Mouse (Mus musculus) embryonic facial prominence, embryonic 15.5 days (tissue): ENCODE data around the gene Mybbp1a. TPM values are rescaled to one million over a fixed set of nuclear protein-coding genes. Genes with fewer than 3 reads are reported as not detected.
"Not testable (repeated sequence)": the region's sequence is repeated elsewhere in the genome, so short reads cannot be mapped to it uniquely, and the experiment has no call there.

Experiments
- ATAC-seq: fragments of 200-750 bp; cut with Nextera tagmentation; 2 replicates; pipeline ENCODE4 v1.8.0; 2017; ENCODE audit warnings: low read depth, moderate TSS enrichment; ENCODE audit not compliant: insufficient number of reproducible peaks, low FRiP score, low TSS enrichment
- H3K27ac ChIP-seq: fragments of 300-500 bp; sonication (generic); replicated peaks from 2 replicates; pipeline ENCODE4 v1.5.1; 2015; ENCODE audit warnings: mild to moderate bottlenecking, inconsistent platforms
- H3K27me3 ChIP-seq: fragments of 300-500 bp; sonication (generic); 2 replicates; pipeline ENCODE4 v1.6.1; 2015; ENCODE audit warnings: inconsistent platforms
- H3K36me3 ChIP-seq: fragments of 300-500 bp; sonication (generic); 2 replicates; pipeline ENCODE4 v1.6.1; 2015; ENCODE audit warnings: mild to moderate bottlenecking, inconsistent platforms
- H3K4me1 ChIP-seq: fragments of 300-500 bp; sonication (generic); 2 replicates; pipeline ENCODE4 v1.6.1; 2015; ENCODE audit warnings: inconsistent platforms
- H3K4me2 ChIP-seq: fragments of 300-500 bp; sonication (generic); replicated peaks from 2 replicates; pipeline ENCODE4 v1.6.1; 2015; ENCODE audit warnings: mild to moderate bottlenecking, inconsistent platforms
- H3K4me3 ChIP-seq: fragments of 300-500 bp; sonication (generic); replicated peaks from 2 replicates; pipeline ENCODE4 v1.5.1; 2015; ENCODE audit warnings: mild to moderate bottlenecking, inconsistent platforms
- H3K9ac ChIP-seq: fragments of 300-500 bp; sonication (generic); 2 replicates; pipeline ENCODE4 v1.6.1; 2015; ENCODE audit warnings: inconsistent platforms
- H3K9me3 ChIP-seq: fragments of 300-500 bp; sonication (generic); replicated peaks from 2 replicates; pipeline ENCODE4 v1.6.1; 2016; ENCODE audit warnings: inconsistent platforms
- WGBS: fragments of 180-500 bp; shearing (Covaris S2); methylation state at CpG from one replicate; pipeline ENCODE4 v1.1.7; 2015; 5-methylcytosine and 5-hydroxymethylcytosine counted together
- polyA plus RNA-seq: library from polyadenylated mRNA; unstranded; fragments of >200 nt; fragmentation: Nextera tagmentation; extraction: Ambion mirVana; gene quantifications from 2 replicates; pipeline ENCODE4 v1.2.1, GENCODE M21; 2015

Mybbp1a gene
- polyA plus RNA-seq, 1 experiment from 2014 or later = 123 TPM

DNA sequence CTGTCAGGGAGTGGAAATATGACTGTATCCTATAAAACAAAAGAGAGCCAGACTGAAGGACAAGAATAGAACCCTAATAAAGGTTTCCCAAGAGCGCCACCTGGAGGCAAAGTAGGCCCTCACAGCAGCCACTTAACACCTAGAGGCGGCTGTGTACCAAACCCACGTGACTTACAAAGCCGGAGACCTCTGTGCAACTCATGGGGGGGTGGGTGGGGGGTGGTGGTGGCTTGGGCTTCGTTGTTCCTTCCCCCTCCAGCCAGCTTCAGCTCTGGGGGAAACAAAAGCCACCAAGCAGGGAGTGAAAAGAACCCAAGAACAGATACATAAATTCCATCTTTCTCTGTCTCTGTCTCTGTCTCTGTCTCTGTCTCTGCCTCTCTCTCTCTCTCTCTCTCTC, 12.5 kb upstream of the Mybbp1a start:
- Histone ChIP-seq H3K9me3 (no peaks in the 10 kb centered on the region), H3K27me3 (no peaks in the 10 kb centered on the region), H3K9ac (no peak overlapping the region), H3K4me2 (no peak overlapping the region; the same call in 1 of the 2 replicates), H3K36me3 (no peaks in the 10 kb centered on the region), H3K27ac (no peak overlapping the region), H3K4me1 (no peaks in the 10 kb centered on the region), H3K4me3 (no peak overlapping the region)
- ATAC-seq = 0 out of 2 replicates have a peak, but pooled peaks have one; percentile 43
- 2% methylated on average over 5 of the region's 5 CpGs for WGBS

DNA sequence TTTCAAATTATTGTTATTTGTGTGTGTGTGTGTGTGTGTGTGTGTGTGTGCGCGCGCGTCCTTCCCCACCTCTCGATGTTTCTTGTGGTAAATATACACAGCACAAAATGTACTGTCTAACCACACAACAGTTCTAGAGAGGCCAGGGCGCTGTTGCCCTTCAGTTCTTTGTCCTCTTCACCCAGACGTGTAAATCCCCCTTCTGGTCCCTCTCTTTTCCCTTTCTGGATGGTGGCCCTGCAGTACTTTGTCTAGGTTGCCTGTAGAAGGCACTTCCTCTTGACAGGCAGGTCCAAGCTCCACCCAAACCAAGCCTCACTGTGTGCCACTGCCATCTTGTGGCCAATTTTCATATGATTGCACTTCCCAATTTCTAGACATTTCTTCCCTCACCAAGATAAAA, 11.9 kb upstream of the Mybbp1a start:
- no peaks in the 10 kb centered on the region for H3K9me3 ChIP-seq
- ATAC-seq = peak; percentile 73; the same call in 1 of the 2 replicates
- 0 out of 2 replicates have a peak overlapping the region, but pooled peaks have one; percentile 16 for H3K4me3 ChIP-seq
- H3K36me3 ChIP-seq = no peaks in the 10 kb centered on the region
- H3K9ac ChIP-seq = no peak overlapping the region
- H3K4me1 ChIP-seq = no peaks in the 10 kb centered on the region
- H3K27me3 ChIP-seq = no peaks in the 10 kb centered on the region
- peak overlapping the region; percentile 30; the same call in 1 of the 2 replicates for H3K4me2 ChIP-seq
- H3K27ac ChIP-seq = no peak overlapping the region
- 41% methylated on average over 7 of the region's 7 CpGs for WGBS

DNA sequence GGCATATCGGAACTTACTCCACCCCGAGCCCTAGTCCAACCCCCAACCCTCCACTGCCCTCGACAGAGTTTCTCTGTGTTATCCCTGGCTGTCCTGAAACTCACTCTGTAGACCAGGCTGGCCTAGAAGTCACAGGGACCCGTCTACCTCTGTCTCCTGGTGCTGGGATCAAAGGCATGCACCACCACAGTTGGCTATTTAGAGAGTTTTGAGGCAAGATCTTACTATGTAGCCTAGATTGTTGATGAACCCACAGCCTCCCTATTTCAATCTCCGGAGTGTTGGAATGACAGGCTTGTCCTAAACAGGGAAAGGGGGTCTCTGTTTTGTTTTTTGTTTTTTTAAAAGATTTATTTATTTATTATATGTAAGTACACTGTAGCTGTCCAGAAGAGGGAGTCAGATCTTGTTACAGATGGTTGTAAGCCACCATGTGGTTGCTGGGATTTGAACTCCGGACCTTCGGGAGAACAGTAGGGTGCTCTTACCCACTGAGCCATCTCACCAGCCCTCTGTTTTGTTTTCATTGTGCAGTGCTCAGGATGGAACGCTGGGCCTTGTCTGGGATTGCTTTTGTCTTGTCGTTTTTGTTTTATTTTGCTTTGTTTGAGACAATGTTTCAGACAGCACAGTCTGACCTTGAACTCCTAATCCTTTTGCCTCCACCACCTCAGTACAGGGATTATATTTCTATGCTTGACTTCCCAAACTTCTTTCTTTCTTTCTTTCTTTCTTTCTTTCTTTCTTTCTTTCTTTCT, 10.7 kb upstream of the Mybbp1a start:
- H3K27me3 ChIP-seq, H3K36me3 ChIP-seq, ATAC-seq, H3K4me3 ChIP-seq, H3K9me3 ChIP-seq, H3K4me1 ChIP-seq, H3K9ac ChIP-seq, H3K27ac ChIP-seq, H3K4me2 ChIP-seq: not testable (repeated sequence)
- WGBS = 68% methylated on average over 9 of the region's 9 CpGs

DNA sequence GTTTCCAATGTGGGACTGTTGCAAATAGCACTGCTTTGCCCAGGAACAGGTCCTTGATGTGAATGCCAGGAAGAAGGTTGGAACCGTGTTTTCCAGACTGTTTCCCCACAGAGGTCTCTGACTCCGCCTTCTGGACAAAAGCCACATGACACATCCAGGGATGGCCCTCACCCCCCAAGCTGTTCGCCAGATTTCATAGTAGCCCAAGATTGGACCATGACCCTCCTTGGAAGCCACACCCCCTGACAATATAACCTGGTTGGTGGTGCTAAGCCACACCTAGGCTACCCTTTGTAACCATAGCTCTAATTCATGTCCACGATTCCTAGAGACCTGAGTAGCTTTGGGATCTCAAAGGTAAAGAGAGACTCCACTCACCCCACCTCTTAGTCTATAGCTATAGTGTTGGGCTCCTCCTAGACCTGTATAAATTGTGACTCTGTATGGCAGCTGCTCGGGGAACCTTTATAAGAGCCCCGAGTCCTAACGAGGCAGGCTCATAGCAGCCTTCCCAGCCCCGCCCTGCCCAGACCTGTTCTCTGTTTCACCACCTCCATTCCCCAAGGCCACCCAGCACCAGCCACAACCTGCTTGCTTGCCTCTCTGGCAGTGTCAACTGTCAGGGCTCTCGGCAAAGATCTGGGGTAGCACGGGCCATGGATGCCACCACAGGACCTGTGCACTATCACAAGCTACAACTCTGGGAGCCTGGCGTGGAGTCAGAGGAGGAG, 6.0 kb upstream of the Mybbp1a start, which contains the start of gene Ggt6:
Gene Ggt6 (plus strand): TSS at position 564 of the 731 bp plus-strand sequence.
- no peaks in the 10 kb centered on the region for H3K36me3 ChIP-seq
- H3K27me3 ChIP-seq = no peaks in the 10 kb centered on the region
- WGBS = 56% methylated on average over 11 of the region's 11 CpGs
- 0 out of 2 replicates have a peak within 1 kb of the TSS, but pooled peaks have one; percentile 10 for H3K4me3 ChIP-seq
- peak within 1 kb of the TSS; percentile 28 for H3K4me2 ChIP-seq
- no peak within 1 kb of the TSS for H3K9ac ChIP-seq
- no peaks in the 10 kb centered on the region for H3K9me3 ChIP-seq
- peaks cover 12% of the 10 kb centered on the region; the same call in 1 of the 2 replicates for H3K4me1 ChIP-seq
- peak within 1 kb of the TSS; percentile 68 for H3K27ac ChIP-seq
- peak; percentile 53; the same call in 1 of the 2 replicates for ATAC-seq

DNA sequence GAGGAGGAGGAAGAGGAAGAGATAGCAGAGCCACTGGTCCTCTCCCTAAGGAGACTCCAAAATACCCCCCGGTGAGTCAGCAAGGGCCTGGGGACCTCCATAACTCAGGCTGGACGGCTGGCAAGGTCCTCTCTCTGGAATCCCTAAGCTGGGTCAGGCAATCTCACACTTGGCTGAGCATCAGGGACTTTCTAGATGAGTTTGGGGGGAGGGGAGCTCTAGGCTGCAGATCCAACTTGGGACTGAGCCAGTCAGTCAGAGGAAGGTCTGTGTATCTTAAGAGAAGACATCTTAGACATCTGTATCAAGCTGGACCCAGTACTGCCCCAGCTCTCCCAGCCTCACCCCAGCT, 5.5 kb upstream of the Mybbp1a start:
- ATAC-seq = no peak
- H3K36me3 ChIP-seq = no peaks in the 10 kb centered on the region
- H3K27ac ChIP-seq = peak overlapping the region; percentile 63
- no peak overlapping the region for H3K9ac ChIP-seq
- 0 out of 2 replicates have a peak overlapping the region, but pooled peaks have one; percentile 10 for H3K4me3 ChIP-seq
- 55% methylated on average over 2 of the region's 2 CpGs for WGBS
- H3K4me1 ChIP-seq = peaks cover 12% of the 10 kb centered on the region; the same call in 1 of the 2 replicates
- H3K9me3 ChIP-seq = no peaks in the 10 kb centered on the region
- H3K4me2 ChIP-seq = peak overlapping the region; percentile 28
- H3K27me3 ChIP-seq = no peaks in the 10 kb centered on the region

DNA sequence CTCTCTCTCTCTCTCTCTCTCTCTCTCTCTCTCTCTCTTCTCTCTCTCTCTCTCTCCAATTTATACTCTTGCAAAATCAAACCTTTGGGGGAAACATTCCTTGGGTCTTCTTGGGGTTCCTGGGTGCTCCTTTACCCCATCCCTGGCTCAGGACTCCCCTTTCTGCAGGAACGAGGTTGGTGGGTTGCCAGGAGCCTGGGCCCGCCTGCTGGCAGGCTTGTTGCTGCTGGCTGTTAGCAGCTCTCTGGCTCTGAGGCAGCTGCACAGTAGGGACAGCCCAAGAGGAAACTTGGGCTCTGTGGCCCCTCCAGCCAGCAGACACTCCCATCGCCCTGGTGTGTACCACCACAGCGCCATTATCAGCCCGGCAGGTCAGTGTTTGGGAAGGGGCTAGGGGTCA, 4.9 kb upstream of the Mybbp1a start:
- H3K36me3 ChIP-seq = no peaks in the 10 kb centered on the region
- H3K27me3 ChIP-seq = no peaks in the 10 kb centered on the region
- no peak for ATAC-seq
- H3K27ac ChIP-seq = no peak overlapping the region
- no peaks in the 10 kb centered on the region for H3K9me3 ChIP-seq
- no peak overlapping the region for H3K4me3 ChIP-seq
- peaks cover 12% of the 10 kb centered on the region; the same call in 1 of the 2 replicates for H3K4me1 ChIP-seq
- H3K9ac ChIP-seq = no peak overlapping the region
- WGBS = 63% methylated on average over 5 of the region's 5 CpGs
- H3K4me2 ChIP-seq = peak overlapping the region; percentile 28; the same call in 1 of the 2 replicates

DNA sequence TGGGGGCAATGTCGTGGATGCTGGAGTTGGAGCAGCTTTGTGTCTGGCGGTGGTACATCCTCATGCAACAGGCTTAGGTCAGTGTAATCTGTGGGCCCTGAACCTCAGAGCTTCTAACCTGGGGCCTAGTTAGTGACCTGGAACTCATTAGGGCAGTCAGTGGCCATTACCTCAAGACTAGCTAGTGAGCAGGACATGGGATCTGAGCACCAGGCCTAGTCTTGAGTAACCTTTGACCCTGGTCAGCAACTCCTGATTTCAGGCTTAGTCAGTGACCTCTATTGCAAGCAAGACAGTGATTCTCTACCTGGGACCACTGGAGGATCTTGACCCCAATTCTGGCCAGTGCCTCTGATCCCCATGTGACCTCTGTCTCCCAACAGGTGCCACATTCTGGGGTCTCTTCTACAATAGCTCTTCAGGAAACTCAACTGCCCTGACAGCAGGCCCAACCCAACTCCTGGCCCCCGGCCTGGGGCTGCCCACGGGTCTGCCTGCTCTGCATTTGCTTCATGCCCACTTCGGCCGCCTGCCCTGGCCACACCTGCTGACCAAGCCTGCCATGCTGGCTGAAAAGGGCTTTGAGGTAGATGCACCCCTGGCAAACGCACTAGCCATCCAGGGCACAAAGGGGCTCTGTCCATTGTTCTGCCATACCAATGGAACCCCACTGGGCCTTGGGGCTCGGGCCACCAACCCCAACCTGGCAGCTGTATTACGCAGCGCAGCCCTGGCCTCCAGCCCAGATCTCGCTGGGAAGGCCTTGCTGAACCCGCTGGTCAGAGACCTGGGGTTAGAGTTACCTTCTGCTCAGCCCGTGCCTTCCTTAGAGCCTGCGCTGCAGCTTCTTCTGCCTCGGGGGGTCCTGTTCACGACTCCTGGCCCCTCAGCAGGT, 4.2 kb upstream of the Mybbp1a start:
- Histone ChIP-seq H3K9me3 (no peaks in the 10 kb centered on the region), H3K9ac (no peak overlapping the region), H3K27ac (no peak overlapping the region), H3K27me3 (no peaks in the 10 kb centered on the region), H3K4me2 (no peak overlapping the region), H3K4me3 (no peak overlapping the region), H3K36me3 (no peaks in the 10 kb centered on the region), H3K4me1 (peaks cover 17% of the 10 kb centered on the region)
- no peak for ATAC-seq
- WGBS = 82% methylated on average over 16 of the region's 16 CpGs

DNA sequence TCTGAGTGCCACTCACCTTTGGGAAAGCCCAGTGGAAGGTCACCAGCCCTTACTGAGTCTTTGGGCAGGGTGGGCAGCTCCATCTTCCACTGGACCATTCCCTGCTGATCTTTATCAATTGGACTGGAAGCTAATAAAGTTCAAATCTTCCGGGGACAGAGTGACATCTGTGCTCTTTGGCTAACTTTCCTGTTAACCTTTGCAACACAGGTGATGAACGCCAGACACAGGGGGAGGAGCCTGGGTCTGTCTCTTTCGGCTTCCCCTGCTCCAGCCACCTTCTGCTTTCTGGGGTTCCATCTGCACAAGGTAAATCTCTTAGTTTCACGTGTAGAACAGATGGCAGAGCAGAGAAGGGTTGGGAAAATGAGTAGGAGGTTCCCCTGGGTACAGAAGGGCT, 2.7 kb upstream of the Mybbp1a start:
- Histone ChIP-seq H3K4me1 (peaks cover 25% of the 10 kb centered on the region), H3K36me3 (peaks cover 11% of the 10 kb centered on the region), H3K9ac (no peak overlapping the region), H3K9me3 (no peaks in the 10 kb centered on the region), H3K27me3 (no peaks in the 10 kb centered on the region), H3K27ac (no peak overlapping the region), H3K4me2 (no peak overlapping the region), H3K4me3 (no peak overlapping the region)
- no peak for ATAC-seq
- 54% methylated on average over 4 of the region's 4 CpGs for WGBS

DNA sequence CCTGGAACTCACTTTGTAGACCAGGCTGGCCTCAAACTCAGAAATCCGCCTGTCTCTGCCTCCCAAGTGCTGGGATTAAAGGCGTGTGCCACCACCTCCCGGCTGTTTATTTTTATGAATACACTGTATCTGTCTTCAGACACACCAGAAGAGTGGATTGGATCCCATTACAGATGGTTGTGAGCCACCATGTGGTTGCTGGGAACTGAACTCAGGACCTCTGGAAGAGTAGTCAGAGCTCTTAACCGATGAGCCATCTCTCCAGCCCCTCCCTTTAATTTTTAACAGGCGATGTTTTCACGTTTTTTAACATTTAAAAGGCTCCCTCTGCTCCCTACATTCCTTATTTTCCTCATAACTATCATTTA, 574 bp upstream of the Mybbp1a start:
- Histone ChIP-seq H3K9ac (peak overlapping the region; percentile 88), H3K4me1 (peaks cover 21% of the 10 kb centered on the region), H3K36me3 (peaks cover 33% of the 10 kb centered on the region), H3K4me2 (peak overlapping the region; percentile 87), H3K27ac (peak overlapping the region; percentile 93), H3K4me3 (peak overlapping the region; percentile 74)
- not testable (repeated sequence) for H3K9me3 ChIP-seq, H3K27me3 ChIP-seq, ATAC-seq
- 40% methylated on average over 6 of the region's 6 CpGs for WGBS

DNA sequence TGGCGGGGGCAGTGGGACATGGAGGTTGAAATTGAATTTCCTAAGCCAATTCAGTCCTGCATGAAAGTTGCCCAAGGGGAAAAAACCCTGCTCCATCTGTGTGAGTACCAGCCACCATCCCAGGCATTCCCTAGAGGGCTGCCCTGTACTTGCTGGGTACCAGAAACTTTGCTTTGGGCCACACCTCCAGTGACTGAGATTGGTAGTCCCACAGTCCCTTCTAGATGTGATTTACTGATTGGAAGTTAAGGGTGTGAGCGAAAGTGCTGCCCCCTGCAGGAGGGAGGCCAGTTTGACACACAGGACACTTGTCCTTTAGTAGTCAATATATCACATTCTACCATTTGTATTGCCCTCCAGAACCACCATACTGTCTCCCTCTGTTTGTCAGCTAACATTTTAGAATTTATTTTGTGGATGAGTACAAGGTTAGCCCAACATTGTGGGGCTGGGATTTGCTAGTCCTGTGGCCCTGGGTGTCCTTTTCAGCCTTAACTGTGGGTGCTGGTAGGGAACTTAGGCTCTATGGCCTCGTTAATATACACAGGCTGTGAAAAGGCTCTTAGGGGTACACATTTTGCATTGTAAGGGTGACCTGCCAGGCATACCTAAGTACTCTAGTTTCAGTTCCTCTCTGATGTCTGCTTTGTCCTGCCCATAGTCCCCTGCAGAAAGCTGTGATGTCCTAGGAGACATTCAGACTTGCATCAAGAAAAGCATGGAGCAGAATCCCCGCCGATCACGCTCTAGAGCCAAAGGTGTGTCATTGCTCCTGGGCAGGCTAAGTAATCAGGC, 5.4 kb downstream of the Mybbp1a start:
- no peak overlapping the region for H3K9ac ChIP-seq
- H3K4me2 ChIP-seq = no peak overlapping the region
- H3K4me3 ChIP-seq = no peak overlapping the region
- no peak overlapping the region for H3K27ac ChIP-seq
- ATAC-seq = no peak
- WGBS = 90% methylated on average over 6 of the region's 6 CpGs
- H3K36me3 ChIP-seq = peaks cover 92% of the 10 kb centered on the region
- peaks cover 12% of the 10 kb centered on the region for H3K4me1 ChIP-seq
- no peaks in the 10 kb centered on the region for H3K9me3 ChIP-seq
- no peaks in the 10 kb centered on the region for H3K27me3 ChIP-seq
